Comparison of ENCODE assay signal across 9 mouse cellular contexts in the genomic region with DNA sequence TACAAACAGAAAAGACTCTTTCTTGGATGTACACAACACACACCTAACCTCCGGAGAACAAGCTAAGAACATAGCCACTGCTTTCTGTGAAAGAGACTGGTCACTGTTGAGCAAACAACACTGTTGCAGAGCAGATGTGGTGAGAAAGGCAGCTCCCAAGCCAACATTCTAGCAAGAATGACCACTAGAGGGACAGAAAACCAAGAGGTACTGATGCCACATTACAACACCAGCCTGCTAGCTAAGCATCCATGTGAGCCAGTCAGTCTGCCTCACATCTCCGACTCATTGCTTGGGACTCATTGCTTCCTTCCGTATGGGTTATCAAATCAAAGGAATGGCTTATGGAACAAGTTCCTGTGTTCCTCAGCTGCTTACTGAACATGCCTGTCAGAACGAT. TPM values are rescaled to one million over a fixed set of nuclear protein-coding genes. Genes with fewer than 3 reads are reported as not detected.
DNase-seq lines count a peak whose midpoint lies in the region; ATAC-seq lines count a peak whose summit lies in the region.
"Had no signal": no experiment of that assay in that cellular context is flagged by ENCODE, and none has a peak within 500 bp of the region (broad histone marks: within the 10 kb centered on the region; RNA-seq: fewer than 3 reads in every experiment).

No protein-coding gene starts in this region.

- intact Hi-C loops in left cerebral cortex, postnatal 10 days (cut with DNase I): no loop called here

- no peaks in the 10 kb centered on the region for H3K9me3 ChIP-seq in heart, embryonic 10.5 days
- no peaks in the 10 kb centered on the region for H3K9me3 ChIP-seq in stomach, embryonic 16.5 days (replicated peaks; ENCODE audit: control insufficient read depth, low read length)
- H3K9me3 ChIP-seq: limb, embryonic 15.5 days had no signal

- H3K27ac ChIP-seq in heart, embryonic 10.5 days: no peak overlapping the region
- H3K27ac ChIP-seq in stomach, embryonic 16.5 days (ENCODE audit: low read length): no peak overlapping the region

- no peaks in the 10 kb centered on the region for H3K27me3 ChIP-seq in heart, embryonic 10.5 days (ENCODE audit: insufficient read depth, poor library complexity, severe bottlenecking)
- H3K27me3 ChIP-seq in stomach, embryonic 16.5 days (ENCODE audit: control insufficient read depth, insufficient read depth, low read length): no peaks in the 10 kb centered on the region
- H3K27me3 ChIP-seq: limb, embryonic 15.5 days had no signal

- H3K9ac ChIP-seq in stomach, embryonic 16.5 days (ENCODE audit: low read length): no peak overlapping the region
- H3K9ac ChIP-seq: limb, embryonic 15.5 days had no signal

- 57% methylated on average over 4 of the region's 4 CpGs for WGBS in heart, embryonic 10.5 days
- 62% methylated on average over 4 of the region's 4 CpGs for WGBS in stomach, embryonic 16.5 days

- H3K4me2 ChIP-seq in stomach, embryonic 16.5 days (ENCODE audit: low read depth, low read length): no peak overlapping the region
- H3K4me2 ChIP-seq: limb, embryonic 15.5 days had no signal

- ATAC-seq in stomach, embryonic 16.5 days (ENCODE audit: insufficient read depth, low FRiP score): peak; percentile 58; the same call in 1 of the 2 replicates

- H3K4me3 ChIP-seq in heart, embryonic 10.5 days: no peak overlapping the region
- no peak overlapping the region for H3K4me3 ChIP-seq in stomach, embryonic 16.5 days (replicated peaks; ENCODE audit: low read length)
- H3K4me3 ChIP-seq: limb, embryonic 15.5 days had no signal

- H3K36me3 ChIP-seq in heart, embryonic 10.5 days: peaks cover 25% of the 10 kb centered on the region
- peaks cover 15% of the 10 kb centered on the region; the same call in 1 of the 2 replicates for H3K36me3 ChIP-seq in stomach, embryonic 16.5 days (ENCODE audit: control insufficient read depth, insufficient read depth, low read length)

- DNase-seq in heart, adult 18-20 months: peak; percentile 25 to 48
- no peak for DNase-seq in heart, embryonic 10.5 days (ENCODE audit: low spot score)
- DNase-seq in A20 (ENCODE audit: low read depth, low spot score): peak; percentile 65
- peak; percentile 85 for DNase-seq in adipocyte (ENCODE audit: low spot score)
- DNase-seq in kidney, postnatal 36 days: peak; percentile 44 to 54
- DNase-seq in T-cell, adult 2 months (ENCODE audit: low spot score): no peak
- DNase-seq in left cerebral cortex, postnatal 10 days (ENCODE audit: extremely low spot score in 1 of 2, low spot score in 2 of 2): no peak

- H3K4me1 ChIP-seq in heart, embryonic 10.5 days: peaks cover 27% of the 10 kb centered on the region
- H3K4me1 ChIP-seq in stomach, embryonic 16.5 days (ENCODE audit: control insufficient read depth, insufficient read depth, low read length): peaks cover 15% of the 10 kb centered on the region

RNA-seq across cellular contexts. Expression of gene Bptf, which starts 18.8 kb away (rescaled TPM):
- total RNA-seq in heart, adult 18-20 months (2021): 10 to 100 TPM; 27.9 to 31.3 TPM
- polyA plus RNA-seq in heart, embryonic 10.5 days (2016; fragmentation: Nextera tagmentation; extraction: Ambion mirVana): 19.1 and 25.5 TPM in 2 replicates
- polyA plus RNA-seq in stomach, embryonic 16.5 days (2015; fragmentation: Nextera tagmentation; extraction: Ambion mirVana): 22.8 and 27.4 TPM in 2 replicates
- 10 to 100 TPM; 59.7 to 60.3 TPM for total RNA-seq in left cerebral cortex, postnatal 10 days (2021)

Comparison
In these comparisons a context has a peak if more than half of its experiments do, and no peak if none do; other contexts are left out.
1. DNase-seq: peak in heart, adult 18-20 months (2 of 2), A20 (single experiment), adipocyte (single experiment) and kidney, postnatal 36 days (2 of 2); none in heart, embryonic 10.5 days (single experiment), T-cell, adult 2 months (single experiment) and left cerebral cortex, postnatal 10 days (0 of 2).